Mouse (Mus musculus) neutrophil, adult 5-6 weeks (primary cell): ENCODE results near the gene Kcne2. TPM values are rescaled to one million over a fixed set of nuclear protein-coding genes. Genes with fewer than 3 reads are reported as not detected.

Experiments
- ATAC-seq: fragments of 151-379, 151-347 bp; 2 replicates; pipeline ENCODE4 v1.8.0; 2017; ENCODE audit warnings: mild to moderate bottlenecking, moderate TSS enrichment; ENCODE audit not compliant: insufficient number of reproducible peaks, poor library complexity, low FRiP score, severe bottlenecking; ENCODE audit errors: extremely low read depth
- total RNA-seq: library from RNA; stranded (forward); fragments of 200-1000 nt; gene quantifications from 2 replicates; pipeline ENCODE4 v1.2.3, GENCODE M21; 2017

Gene Kcne2
- total RNA-seq, 1 experiment from 2014 or later, result not detected

DNA sequence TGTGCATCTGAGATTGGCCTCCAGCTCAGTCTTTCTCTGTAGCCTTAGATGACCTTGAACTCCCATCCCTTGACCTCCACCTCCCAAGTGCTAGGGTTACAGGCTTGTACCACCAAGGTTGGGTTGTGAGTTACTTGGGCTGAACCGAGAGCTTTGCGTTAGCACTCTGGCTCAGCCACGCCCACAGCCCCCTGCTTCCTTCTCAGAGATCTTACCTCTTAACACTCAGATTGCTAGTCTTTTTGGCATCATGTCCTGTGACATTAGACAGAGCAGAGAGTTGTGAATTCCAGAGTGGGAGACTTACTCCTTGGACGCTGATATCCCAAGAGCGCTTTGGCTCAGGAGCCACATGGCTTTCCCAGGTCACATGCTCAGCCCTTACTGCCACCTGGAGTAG, 10.3 kb downstream of the Kcne2 start:
- no peak for ATAC-seq

DNA sequence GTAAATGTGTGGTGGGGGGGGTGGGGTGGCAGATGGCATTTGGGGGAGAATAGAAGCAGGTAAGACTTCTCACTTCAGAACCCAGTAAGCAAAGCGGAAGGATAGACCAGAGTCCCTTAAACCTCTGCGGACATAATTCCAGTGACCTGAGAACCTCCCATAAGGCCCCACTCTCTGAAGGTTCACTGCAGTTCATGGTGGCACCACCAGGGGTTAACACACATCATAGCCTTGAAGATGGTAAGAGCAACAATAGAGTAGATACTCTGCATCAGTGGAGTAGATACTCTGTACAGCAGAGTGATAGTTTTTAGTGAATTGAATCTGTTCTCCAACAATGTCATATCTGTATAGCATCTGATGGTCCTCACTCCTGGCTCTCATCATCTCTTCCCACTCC, 13.3 kb downstream of the Kcne2 start:
- no peak for ATAC-seq

DNA sequence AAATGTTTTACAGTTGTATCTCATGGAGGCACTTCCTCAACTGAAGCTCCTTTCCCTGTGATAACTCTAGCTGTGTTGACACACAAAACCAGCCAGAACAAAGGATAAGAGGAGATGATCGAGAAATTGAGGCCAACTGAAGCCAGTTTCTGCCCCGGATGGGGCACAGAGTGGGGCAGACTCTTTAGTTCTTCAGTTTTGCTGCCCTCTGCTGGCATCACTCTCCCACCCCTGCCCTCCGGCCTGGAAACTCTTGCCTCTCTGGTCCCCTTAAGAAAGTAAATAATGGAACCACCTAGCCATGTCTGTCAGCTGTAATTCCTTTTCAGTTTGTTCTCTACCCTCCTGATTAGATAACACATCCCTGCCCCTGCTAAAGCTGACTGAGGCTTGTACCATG, 15.8 kb downstream of the Kcne2 start:
- ATAC-seq, result no peak

DNA sequence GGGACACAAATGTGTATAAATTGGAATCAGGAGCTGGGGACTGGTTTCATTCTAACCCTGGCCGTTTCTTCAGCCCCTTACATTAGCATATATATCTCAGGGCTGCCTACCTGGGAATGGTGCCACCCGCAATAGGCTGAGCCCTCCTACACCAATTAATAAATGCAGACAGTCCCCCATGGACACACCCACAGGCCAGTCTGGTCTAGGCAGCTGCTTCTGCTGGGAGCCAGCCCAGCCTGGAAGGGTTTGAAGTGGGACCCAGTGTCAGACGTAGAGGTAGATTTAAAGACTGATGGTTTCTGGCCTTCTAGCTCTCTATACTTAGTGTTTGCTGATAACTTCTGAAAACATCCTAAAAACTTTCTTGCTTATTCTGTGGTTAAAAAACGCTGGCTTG, 16.9 kb downstream of the Kcne2 start:
- ATAC-seq, result no peak

DNA sequence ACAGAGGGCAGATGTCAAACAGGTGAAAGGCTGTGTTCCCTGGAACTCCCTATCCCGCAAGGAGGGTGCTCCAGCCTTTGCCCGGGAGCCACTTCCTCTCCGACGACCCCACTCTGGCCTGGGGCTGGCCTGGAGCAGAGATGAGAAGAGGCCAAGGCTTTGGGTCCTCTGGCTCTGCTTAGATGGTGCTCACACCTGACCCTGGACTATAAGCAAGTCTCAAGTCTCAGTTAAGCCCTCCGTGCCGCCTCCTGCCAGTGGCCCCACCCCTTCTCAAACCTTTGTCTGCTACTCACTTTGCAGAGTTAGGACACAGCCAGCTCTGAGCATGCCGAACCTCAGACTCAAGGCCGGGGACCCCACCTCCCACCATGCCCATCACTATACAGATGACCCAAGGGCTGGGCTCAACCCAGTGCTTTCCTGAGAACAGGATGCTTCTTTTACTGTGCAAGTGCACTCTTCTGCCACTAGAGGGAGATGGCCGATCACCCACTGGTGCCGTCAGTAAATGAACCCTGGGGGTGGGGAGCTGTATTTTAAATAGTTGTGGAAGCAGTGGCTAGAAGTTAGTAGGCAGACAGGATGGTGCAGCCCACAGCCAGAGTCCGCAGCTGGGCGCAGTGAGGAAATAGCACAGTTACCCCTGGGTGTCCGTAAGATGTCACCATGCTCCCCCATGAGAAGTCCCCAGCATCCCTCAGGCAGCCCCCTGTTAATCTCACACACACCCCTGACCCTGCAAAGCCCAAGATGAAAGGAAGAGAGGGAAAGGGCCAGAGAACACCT, 22.0 kb downstream of the Kcne2 start:
- peak; percentile 67 for ATAC-seq

DNA sequence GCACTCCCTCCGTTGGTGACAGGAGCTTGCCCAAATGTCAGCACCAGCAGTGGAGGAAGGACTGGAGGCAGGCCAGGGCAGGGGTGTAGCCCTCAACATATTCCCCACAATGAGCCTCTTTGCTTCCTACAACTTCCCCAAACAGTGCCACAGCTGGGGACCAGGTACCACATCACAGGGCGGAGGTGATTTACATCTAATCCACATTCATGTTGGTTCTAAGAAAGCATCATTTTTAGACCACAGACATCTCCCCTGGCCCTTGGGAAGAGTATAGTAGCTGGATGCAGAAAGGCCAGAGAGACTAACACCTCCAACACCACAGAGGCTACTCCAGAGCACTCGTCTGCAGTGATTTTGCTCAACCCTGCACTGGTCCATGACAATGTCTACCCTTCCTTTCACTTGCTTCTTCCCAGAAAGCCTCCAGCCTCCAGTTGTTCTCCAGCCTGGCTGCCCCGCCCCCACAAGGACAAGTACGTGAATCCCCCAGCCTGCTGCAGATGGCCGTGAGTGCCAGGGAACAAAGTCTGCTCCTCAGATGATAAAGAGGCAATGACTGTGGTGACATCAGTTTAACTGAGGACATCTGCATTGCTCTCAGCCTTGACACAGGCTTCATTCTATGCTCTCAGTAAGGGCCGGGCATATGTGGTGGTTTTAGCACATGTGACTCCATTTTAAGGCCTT, 24.0 kb downstream of the Kcne2 start:
- no peak for ATAC-seq

DNA sequence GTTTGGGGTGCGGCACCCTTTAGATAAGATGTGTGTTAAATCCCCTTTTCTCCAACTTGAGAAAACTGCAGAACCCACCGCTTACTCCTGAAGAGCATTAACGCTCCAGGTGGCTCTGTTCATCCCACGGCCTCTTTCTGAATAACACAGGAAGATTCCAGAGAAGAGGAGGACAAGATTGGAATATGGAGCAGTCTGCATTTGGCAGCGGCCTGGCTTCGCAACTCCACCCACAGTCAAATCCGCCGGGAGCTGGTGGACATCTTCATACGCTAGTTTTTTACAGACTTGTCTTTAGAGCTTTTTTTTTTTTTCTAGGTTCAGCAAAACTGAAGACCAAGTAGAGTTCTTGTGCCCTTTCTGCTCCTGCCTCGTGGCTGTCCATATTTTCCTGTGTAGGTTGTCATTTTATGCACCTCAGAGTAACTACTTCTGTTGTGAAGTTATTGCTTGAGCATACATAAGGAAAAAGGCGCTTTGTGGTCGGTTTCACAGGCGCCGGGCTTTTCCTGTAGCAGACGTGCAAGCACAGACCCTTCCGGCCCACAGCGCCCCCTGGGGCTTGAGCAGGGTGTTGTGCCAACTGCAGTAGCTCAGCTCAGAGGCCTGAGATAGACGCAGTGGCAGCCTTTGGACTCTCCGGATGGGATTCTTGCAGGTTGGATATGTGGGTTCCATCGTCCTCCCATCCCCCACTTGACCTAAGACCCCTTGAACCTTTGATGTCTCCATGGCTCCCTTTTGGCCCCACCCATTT, 27.3 kb downstream of the Kcne2 start:
- peak; percentile 37; the same call in 1 of the 2 replicates for ATAC-seq

DNA sequence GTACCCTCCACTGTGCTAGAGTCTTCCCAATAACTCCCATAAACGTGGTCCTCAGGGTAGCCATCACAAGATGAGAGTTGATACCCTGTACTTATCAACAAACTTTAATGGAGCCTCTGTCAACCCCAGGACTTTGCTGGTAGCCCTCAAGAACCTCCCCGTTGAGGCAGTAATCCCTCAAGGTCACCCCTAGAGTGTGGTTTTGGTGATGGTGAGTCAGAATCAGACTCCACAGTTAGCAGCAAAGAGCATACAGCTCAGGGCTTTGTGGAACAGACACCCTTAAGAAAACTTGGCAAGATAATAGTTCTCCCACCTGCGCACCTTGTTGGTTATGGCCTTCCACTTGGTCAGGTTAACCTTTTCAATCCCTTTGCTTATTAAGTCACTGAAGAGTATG, 28.2 kb downstream of the Kcne2 start:
- ATAC-seq, result no peak

DNA sequence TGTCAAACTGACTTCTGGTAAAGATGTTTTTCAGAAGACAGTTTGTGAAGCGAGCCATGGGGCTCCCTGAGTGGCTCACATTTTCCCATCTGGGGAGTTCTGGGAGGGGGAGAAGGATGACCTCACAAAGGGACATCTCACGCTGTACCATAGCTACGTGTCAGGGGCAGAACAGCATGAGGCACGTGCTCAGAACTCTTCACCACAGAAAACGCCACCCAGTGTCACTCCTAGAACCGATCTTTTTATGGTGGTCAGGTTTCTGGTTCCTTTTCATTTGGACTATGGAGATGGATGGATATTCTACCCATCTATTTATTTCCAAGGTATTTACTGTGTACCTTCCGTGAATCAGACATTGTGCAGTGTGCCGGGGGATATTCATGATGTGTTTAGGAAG, 29.2 kb downstream of the Kcne2 start, which contains the start of gene Fam243:
Gene Fam243, minus strand, starts transcription at position 101 of the 400 bp plus-strand sequence.
- no peak for ATAC-seq

DNA sequence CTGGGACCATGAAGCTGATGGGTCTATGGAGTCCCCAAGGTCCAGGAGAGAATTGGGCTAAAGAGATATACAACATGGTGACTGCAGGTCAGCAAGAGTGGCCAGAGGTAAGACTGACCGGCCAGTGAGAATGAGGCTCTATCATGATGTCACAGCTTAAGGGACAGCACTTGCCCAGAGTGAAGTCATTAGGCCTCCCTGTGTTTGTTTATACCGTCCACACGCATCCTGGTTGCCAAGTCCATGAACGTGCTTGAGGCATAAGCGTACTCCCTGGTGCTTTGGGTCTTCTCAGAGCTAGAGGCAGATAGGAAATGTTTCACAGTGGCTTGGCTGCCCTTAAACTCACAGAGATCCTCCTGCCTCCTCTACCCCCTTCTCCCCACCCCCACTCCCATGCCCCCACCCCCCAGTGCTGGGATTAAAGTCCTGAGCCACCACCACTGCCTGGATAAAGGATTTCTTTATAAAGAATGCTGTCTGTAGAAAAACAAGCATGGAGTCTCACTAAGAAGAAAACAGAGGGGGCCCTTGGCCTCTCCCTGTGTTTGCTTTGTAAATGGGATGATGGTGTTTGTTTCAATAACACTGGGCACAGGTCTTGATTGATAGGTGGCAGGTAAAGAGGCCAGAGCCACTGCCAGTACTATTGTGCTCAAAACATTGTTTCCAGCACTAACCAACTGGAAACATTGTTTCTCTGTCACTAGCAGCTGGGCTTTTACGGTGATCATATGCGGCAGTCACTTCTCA, 32.3 kb downstream of the Kcne2 start:
- no peak for ATAC-seq

DNA sequence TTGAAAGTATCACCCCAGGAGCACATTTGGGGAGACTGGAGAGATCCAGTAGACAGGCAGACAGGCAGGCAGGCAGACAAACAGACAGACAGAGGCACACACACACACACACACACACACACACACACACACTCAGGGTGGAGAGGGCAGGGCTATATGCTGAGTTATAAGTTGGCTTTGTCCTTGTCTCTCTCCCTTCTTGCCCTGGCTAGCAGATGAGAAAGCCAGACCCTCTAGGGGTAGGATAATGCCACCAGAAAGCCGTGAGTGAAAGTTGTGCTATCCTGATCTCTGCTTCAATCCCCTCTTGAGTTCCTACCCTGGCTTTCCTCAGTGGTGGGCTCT, 32.8 kb downstream of the Kcne2 start:
- ATAC-seq, result no peak

DNA sequence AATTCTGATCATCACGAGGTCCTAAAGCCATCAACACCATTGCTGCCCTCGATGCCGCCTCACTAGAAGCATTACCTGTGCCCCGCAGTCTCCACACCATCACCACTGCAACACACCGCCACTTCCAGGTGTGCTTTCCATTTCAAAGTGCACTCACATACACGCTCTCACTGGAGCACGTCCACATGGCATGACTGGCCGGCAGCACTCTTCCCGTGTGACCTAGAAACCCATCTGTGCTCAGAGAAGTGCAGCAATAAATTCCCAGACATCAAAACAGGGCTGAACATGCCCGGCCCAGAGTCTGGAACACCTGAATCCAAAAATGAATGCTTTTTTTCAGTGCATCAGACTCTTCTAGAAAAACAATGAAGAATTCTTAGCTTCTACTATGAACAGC, 35.7 kb downstream of the Kcne2 start:
- ATAC-seq, result no peak

DNA sequence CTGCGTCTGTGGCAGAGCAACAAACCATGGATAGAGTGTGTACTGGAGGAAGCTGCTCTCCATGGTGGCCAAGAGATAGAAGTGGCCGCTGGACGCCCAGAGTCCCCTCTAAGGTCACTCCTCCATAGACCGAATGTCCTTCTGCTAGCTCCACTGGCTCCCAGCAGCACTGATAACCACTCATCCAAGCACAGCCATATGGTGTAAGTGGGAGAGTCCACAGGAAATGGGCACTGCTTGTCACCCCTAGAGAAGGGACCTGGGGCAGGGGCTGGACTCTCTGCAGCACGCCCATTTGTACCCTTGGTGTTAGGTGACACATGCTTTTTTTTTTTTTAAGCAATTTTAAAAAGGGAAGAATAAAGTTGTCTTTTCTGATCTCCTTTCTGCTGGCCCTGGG, 38.8 kb downstream of the Kcne2 start:
- no peak for ATAC-seq

DNA sequence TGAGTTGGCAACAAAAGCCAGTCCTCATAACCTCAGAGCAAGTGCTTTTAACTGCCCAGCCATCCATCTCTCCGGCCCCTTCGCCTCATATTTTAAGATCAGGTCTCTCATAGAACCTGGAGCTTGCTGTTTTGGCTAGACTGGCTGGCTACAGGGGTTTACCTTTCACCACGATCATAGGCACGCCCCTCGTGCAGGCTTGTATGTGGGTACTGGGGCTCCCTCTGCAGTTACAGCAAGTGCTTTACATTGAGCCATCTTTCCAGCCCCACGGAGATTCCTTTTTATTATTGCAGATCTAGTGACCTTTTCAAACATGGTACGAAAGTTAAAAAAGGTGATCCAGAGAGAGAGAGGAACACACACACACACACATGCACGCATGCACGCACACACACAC, 42.4 kb downstream of the Kcne2 start:
- ATAC-seq, result no peak

DNA sequence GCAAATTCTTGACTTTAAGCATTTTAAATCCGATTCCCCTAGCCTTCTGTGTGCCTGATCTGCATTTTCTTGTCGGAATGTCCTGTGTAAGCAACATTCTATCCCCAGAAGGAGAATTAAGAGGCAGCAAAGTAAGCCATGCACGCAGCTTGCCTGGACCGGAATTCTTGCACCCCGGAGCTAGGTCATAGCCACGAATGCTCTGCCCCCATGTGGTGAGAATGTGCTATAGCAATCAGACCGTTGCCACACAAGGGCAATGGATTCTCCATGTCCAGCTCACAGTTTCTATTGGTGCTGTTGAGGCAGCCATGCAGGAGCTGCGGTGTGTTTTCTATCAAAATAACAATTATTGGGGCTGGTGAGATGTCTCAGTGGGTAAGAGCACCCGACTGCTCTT, 44.1 kb downstream of the Kcne2 start:
- peak; percentile 36; the same call in 1 of the 2 replicates for ATAC-seq

DNA sequence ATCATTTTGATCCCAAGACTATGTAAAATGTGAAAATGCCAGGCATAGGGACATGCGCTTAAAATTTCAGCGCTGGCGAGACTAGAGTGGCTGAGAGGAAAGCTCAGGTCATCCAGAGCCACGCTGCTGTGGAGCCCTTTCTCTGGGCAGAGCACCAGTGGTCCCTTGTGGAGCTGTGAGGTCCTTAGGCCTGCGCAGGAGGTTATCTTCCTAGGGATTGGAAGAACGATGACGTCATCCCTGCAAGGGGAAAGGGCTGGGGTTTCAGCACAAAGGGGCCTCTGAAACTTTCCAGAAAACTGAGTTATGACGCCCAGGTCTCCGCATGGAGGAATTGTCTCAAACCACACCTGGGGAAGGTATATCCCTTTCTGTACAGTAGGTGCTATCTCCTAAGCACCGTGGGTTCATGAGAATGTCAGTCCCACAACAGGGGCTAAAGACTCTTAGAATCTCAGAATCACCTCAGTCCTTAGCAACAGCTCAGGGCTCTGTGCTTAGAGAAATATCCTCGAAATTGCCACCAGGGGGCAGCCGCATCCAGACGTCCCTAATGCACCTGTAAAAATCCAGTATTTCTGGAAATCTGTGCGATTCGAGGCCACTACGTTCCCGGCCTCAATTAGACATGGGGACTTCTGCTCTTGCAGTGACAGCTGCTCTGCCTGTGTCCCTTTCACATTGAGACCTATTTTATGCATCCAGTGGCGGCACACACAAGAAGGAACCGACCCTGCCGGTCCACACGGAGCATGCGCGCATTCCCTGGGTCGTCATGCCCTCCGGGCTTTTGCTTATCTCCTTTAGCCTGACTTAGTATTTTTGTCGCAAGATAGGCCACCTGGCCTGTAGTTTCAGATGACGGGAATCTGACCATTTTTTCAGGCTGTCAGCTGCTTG, 48.7 kb downstream of the Kcne2 start:
- ATAC-seq, result peak; percentile 31; the same call in 1 of the 2 replicates

DNA sequence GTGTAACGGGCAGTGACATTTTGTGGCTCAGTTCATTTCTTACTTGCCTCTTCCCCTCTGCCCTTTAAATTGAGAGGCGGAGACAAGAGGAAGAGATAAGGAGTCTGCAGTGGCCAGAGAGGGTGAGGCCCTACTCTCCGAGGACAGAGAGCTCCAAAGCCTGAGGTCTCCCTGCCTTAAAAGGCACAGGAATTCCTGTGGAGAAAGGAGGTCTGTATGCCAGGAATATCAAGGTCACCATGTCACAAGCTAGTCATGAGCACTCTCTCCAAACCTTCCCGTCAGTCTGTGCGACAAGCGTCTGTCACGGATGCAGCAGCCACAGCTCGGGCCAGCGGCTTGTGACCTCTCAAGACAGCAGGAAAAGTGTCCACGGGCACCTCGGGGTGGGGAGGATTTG, 53.0 kb downstream of the Kcne2 start:
- ATAC-seq, result no peak

DNA sequence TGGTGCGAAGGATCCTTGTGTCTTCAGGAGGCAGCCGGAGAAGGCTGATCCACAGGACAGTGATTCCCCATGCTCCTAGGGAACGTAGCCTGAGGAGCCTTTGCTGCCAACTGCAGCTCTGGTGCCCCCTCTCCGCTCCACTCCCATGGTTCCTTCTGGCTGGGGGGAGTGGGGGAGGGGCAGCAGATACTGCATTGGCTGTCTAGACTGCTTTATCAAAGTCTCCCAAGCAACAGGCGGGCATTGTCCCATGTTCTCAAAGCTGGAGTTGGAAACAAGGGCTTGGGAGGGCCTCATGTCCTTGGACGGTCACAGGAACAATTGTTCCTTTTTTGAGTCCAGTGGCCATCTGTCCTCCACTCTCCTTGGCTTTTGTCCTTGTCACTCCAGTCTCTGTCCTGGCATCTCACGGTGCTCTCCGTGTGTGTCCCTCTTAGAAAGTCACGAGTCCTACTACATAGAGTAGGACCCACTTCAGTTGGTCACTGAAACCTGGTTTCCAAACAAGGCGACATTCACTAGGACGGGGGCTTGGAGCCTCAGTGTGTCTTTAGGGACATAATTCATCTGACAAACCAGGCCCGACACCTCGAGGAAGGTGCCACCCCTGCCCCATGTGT, 54.2 kb downstream of the Kcne2 start:
- ATAC-seq, result no peak
